Mouse (Mus musculus) hindbrain, embryonic 12.5 days (tissue): Measurements from ENCODE around the gene Cat. TPM values are rescaled to one million over a fixed set of nuclear protein-coding genes. Genes with fewer than 3 reads are reported as not detected.

ENCODE experiments used
- ATAC-seq: fragments of 200-750 bp; cut with Nextera tagmentation; 2 replicates; pipeline ENCODE4 v1.8.0; 2017; ENCODE audit warnings: moderate TSS enrichment; ENCODE audit not compliant: low FRiP score
- H3K27ac ChIP-seq: fragments of 300-500 bp; sonication (generic); 2 replicates; pipeline ENCODE4 v1.5.1; 2016; ENCODE audit warnings: mild to moderate bottlenecking
- H3K27me3 ChIP-seq: fragments of 300-500 bp; sonication (generic); 2 replicates; pipeline ENCODE4 v1.6.1; 2016; ENCODE audit warnings: mild to moderate bottlenecking
- H3K36me3 ChIP-seq: fragments of 300-500 bp; sonication (generic); 2 replicates; pipeline ENCODE4 v1.6.1; 2016; ENCODE audit warnings: mild to moderate bottlenecking
- H3K4me1 ChIP-seq: fragments of 300-500 bp; sonication (generic); 2 replicates; pipeline ENCODE4 v1.6.1; 2016
- H3K4me2 ChIP-seq: fragments of 300-500 bp; sonication (generic); replicated peaks from 2 replicates; pipeline ENCODE4 v1.6.1; 2016; ENCODE audit warnings: mild to moderate bottlenecking
- H3K4me3 ChIP-seq: fragments of 300-500 bp; sonication (generic); 2 replicates; pipeline ENCODE4 v1.5.1; 2016; ENCODE audit warnings: mild to moderate bottlenecking
- H3K9ac ChIP-seq: fragments of 300-500 bp; sonication (generic); 2 replicates; pipeline ENCODE4 v1.6.1; 2016; ENCODE audit warnings: mild to moderate bottlenecking, moderate library complexity
- H3K9me3 ChIP-seq: fragments of 300-500 bp; sonication (generic); replicated peaks from 2 replicates; pipeline ENCODE4 v1.6.1; 2016; ENCODE audit warnings: mild to moderate bottlenecking
- WGBS: fragments of 180-500 bp; shearing (Covaris S2); methylation state at CpG from one replicate; pipeline ENCODE4 v1.1.7; 2016; 5-methylcytosine and 5-hydroxymethylcytosine counted together
- polyA plus RNA-seq: library from polyadenylated mRNA; unstranded; fragments of >200 nt; fragmentation: Nextera tagmentation; extraction: Ambion mirVana; gene quantifications from 2 replicates; pipeline ENCODE4 v1.2.1, GENCODE M21; 2016

The Cat gene
- polyA plus RNA-seq, 1 experiment from 2014 or later: 91.6 TPM

- Histone ChIP-seq H3K27ac (no peak overlapping the region), H3K9ac (no peak overlapping the region), H3K4me1 (no peaks in the 10 kb centered on the region), H3K4me3 (no peak overlapping the region), H3K4me2 (no peak overlapping the region), H3K9me3 (no peaks in the 10 kb centered on the region), H3K36me3 (peaks cover 75% of the 10 kb centered on the region), H3K27me3 (no peaks in the 10 kb centered on the region)
- 90% methylated on average over 10 of the region's 10 CpGs for WGBS
- ATAC-seq: no peak
These were observed 17.9 kb downstream of the Cat start for GRCm38 (mm10) chr2:103466984-103467588.

DNA sequence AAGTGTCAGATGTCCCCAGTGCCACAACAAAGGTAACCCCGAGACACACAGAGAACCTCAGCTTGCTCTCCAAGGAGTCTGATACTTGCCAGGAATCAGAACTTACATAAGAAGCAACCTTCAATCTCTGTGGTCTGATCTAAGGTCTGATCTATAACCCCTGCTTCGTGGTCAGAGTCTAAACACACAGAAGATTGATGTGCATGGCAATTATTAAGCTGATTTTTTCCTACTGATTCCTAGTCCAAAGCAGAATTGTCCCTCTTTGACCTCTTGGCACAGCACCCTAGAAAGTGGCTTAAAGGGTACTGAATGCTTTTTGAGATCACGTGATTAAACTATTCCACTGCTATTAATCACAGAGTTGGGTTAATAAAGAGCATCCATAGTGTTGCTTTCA is 18.7 kb downstream of the Cat start:
- H3K4me1 ChIP-seq: no peaks in the 10 kb centered on the region
- WGBS: 86% methylated on average over 3 of the region's 3 CpGs
- peaks cover 79% of the 10 kb centered on the region for H3K36me3 ChIP-seq
- H3K27me3 ChIP-seq: no peaks in the 10 kb centered on the region
- H3K4me2 ChIP-seq: no peak overlapping the region
- H3K9me3 ChIP-seq: no peaks in the 10 kb centered on the region
- ATAC-seq: no peak
- no peak overlapping the region for H3K4me3 ChIP-seq
- H3K9ac ChIP-seq: no peak overlapping the region
- H3K27ac ChIP-seq: no peak overlapping the region

DNA sequence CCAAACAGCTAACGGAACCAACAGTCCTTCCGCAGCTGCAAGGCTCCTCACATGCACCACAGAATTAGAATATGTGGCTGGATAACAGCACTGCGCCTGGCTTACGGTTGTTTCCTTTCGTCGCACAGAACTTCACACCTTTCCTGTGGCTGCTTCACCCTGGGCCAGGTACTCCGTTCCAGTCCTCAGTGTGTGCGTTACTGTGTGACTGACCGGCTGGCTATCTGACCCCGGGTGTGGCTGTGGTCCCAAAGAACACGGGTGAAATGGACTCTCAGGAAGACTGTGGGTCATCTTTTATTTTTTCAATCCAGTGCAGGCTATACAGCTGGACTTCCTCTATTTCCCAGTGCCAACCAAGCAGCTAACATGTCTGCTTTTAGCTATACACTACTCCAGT is 19.5 kb downstream of the Cat start:
- no peak overlapping the region for H3K4me2 ChIP-seq
- no peak overlapping the region for H3K27ac ChIP-seq
- peaks cover 79% of the 10 kb centered on the region for H3K36me3 ChIP-seq
- no peak overlapping the region for H3K4me3 ChIP-seq
- H3K9ac ChIP-seq: no peak overlapping the region
- H3K27me3 ChIP-seq: no peaks in the 10 kb centered on the region
- 93% methylated on average over 11 of the region's 11 CpGs for WGBS
- H3K4me1 ChIP-seq: no peaks in the 10 kb centered on the region
- no peak for ATAC-seq
- no peaks in the 10 kb centered on the region for H3K9me3 ChIP-seq

- H3K36me3 ChIP-seq: peaks cover 79% of the 10 kb centered on the region
- no peak overlapping the region for H3K4me3 ChIP-seq
These were observed 20.4 kb downstream of the Cat start for GRCm38 (mm10) chr2:103464524-103464923.

GRCm38 (mm10) chr2:103462746-103463145 is 22.2 kb downstream of the Cat start:
- no peak overlapping the region for H3K4me3 ChIP-seq
- 89% methylated on average over 5 of the region's 5 CpGs for WGBS
- H3K9me3 ChIP-seq: no peaks in the 10 kb centered on the region
- no peak overlapping the region for H3K4me2 ChIP-seq
- no peak overlapping the region for H3K27ac ChIP-seq
- H3K9ac ChIP-seq: no peak overlapping the region
- H3K27me3 ChIP-seq: no peaks in the 10 kb centered on the region
- peaks cover 84% of the 10 kb centered on the region for H3K36me3 ChIP-seq
- no peak for ATAC-seq
- H3K4me1 ChIP-seq: no peaks in the 10 kb centered on the region

More at GRCm38 (mm10) chr2:103464524-103464923, 20.4 kb downstream of the Cat start:
- Histone ChIP-seq H3K27me3 (no peaks in the 10 kb centered on the region), H3K9ac (no peak overlapping the region), H3K4me2 (no peak overlapping the region), H3K4me1 (no peaks in the 10 kb centered on the region), H3K9me3 (no peaks in the 10 kb centered on the region), H3K27ac (no peak overlapping the region)
- WGBS: 97% methylated on average over 8 of the region's 8 CpGs
- ATAC-seq: no peak

- no peak for ATAC-seq
These were observed 23.2 kb downstream of the Cat start for GRCm38 (mm10) chr2:103461743-103462142.

GRCm38 (mm10) chr2:103461210-103461609 is 23.8 kb downstream of the Cat start:
- Histone ChIP-seq H3K36me3 (peaks cover 73% of the 10 kb centered on the region), H3K27me3 (no peaks in the 10 kb centered on the region), H3K9ac (no peak overlapping the region), H3K4me2 (no peak overlapping the region), H3K4me1 (no peaks in the 10 kb centered on the region), H3K27ac (peak overlapping the region; percentile 35; the same call in 1 of the 2 replicates), H3K9me3 (no peaks in the 10 kb centered on the region), H3K4me3 (no peak overlapping the region)
- no peak for ATAC-seq
- 69% methylated on average over 8 of the region's 8 CpGs for whole genome bisulfite sequencing

More at GRCm38 (mm10) chr2:103461743-103462142, 23.2 kb downstream of the Cat start:
- H3K9ac ChIP-seq: no peak overlapping the region
- no peaks in the 10 kb centered on the region for H3K27me3 ChIP-seq
- H3K36me3 ChIP-seq: peaks cover 74% of the 10 kb centered on the region
- no peak overlapping the region for H3K27ac ChIP-seq
- no peaks in the 10 kb centered on the region for H3K4me1 ChIP-seq
- WGBS: 57% methylated on average over 9 of the region's 9 CpGs
- H3K9me3 ChIP-seq: no peaks in the 10 kb centered on the region
- no peak overlapping the region for H3K4me2 ChIP-seq
- no peak overlapping the region for H3K4me3 ChIP-seq

DNA sequence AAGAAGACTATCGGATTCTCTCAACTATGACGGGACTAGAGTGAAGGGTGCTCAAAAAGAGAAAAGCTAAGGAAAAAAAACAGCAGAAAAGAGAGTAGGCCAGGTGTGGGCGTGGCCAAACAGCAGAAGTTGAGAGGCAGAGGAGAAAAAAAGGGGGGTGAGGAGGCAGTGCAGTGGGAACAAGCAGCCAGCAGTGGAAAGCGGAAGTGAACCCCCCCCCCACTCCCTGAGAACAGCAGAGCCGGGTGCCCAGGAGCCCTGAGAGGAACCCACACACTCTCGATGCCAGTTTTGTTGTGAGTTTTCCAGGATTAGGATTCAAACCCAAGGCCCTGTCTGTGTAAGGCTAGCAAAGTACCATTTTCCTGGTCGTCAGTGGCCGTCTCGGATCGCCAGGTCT is 25.9 kb downstream of the Cat start:
- H3K4me2 ChIP-seq: no peak overlapping the region
- H3K27me3 ChIP-seq: no peaks in the 10 kb centered on the region
- H3K9me3 ChIP-seq: no peaks in the 10 kb centered on the region
- H3K9ac ChIP-seq: no peak overlapping the region
- H3K27ac ChIP-seq: no peak overlapping the region
- ATAC-seq: no peak
- no peak overlapping the region for H3K4me3 ChIP-seq
- 94% methylated on average over 10 of the region's 10 CpGs for WGBS
- H3K4me1 ChIP-seq: no peaks in the 10 kb centered on the region
- peaks cover 76% of the 10 kb centered on the region for H3K36me3 ChIP-seq

DNA sequence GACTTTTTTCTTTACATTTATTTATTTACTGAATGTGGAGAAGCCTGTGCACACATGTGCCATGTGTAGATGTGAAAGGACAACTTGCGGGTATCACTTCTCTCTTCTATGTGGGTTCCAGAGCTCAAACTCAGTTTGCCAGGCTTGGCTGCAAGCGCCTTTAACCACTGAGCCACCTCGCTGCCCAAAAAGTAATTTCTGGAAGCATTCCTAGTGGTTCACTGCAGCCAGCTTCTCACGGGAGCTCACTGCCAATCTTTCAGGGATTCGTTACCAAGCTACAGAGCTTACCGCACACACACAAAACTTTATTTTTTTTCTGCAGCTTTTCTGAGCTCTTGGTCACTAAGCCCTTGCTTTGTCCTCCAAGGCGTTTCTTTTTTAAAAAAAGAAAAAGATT is 27.3 kb downstream of the Cat start:
- Histone ChIP-seq H3K9ac (no peak overlapping the region), H3K27me3 (no peaks in the 10 kb centered on the region), H3K36me3 (peaks cover 70% of the 10 kb centered on the region), H3K27ac (no peak overlapping the region), H3K9me3 (no peaks in the 10 kb centered on the region), H3K4me2 (no peak overlapping the region), H3K4me3 (no peak overlapping the region), H3K4me1 (no peaks in the 10 kb centered on the region)
- no peak for ATAC-seq
- WGBS: 94% methylated on average over 7 of the region's 7 CpGs

GRCm38 (mm10) chr2:103457048-103457447 is 27.9 kb downstream of the Cat start:
- H3K9ac ChIP-seq: no peak overlapping the region
- no peaks in the 10 kb centered on the region for H3K4me1 ChIP-seq
- no peak overlapping the region for H3K4me3 ChIP-seq
- H3K27ac ChIP-seq: no peak overlapping the region
- H3K4me2 ChIP-seq: no peak overlapping the region
- WGBS: 95% methylated on average over 5 of the region's 5 CpGs
- no peak for ATAC-seq
- H3K9me3 ChIP-seq: no peaks in the 10 kb centered on the region
- H3K27me3 ChIP-seq: no peaks in the 10 kb centered on the region
- H3K36me3 ChIP-seq: peaks cover 64% of the 10 kb centered on the region

DNA sequence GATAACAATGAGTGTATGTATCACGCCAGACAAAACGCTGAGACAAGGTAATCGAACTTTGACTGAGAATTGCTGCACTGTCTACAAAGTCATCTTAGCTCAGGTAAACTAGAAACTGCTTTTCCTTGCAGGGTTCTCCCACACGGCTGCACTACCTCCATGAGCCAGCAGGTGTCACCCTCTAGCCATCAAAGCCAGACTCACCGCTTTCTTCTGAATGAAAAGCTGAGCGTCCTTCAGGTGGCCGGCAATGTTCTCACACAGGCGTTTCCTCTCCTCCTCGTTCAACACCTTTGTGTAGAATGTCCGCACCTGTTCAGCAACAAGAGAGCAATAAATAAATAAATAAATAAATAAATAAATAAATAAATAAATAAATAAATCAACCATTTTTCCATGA is 28.3 kb downstream of the Cat start:
- Histone ChIP-seq H3K4me2 (no peak overlapping the region), H3K9me3 (no peaks in the 10 kb centered on the region), H3K27ac (no peak overlapping the region), H3K27me3 (no peaks in the 10 kb centered on the region), H3K36me3 (peaks cover 60% of the 10 kb centered on the region), H3K9ac (no peak overlapping the region), H3K4me1 (no peaks in the 10 kb centered on the region), H3K4me3 (no peak overlapping the region)
- WGBS: 22% methylated on average over 10 of the region's 10 CpGs
- ATAC-seq: peak; percentile 55; the same call in 1 of the 2 replicates

DNA sequence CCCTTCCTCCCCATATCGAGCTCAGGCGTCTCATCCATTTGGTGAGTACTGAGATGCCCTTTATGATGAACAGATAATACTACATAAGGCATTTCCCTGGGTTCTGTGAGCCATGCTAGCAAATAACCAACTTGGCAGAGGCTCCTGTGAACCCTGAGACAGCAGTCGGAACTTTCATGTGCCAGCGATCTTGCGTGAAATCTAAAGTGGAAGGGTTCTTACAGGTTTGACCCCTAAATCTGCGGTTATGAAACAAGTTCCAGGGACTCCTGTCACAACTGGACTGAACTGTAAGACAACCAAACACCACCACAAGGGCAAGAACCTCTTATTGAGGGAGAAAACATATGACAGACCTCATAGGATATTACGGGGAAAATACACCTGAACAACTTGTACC is 29.2 kb downstream of the Cat start:
- no peaks in the 10 kb centered on the region for H3K4me1 ChIP-seq
- no peak overlapping the region for H3K4me3 ChIP-seq
- H3K36me3 ChIP-seq: peaks cover 54% of the 10 kb centered on the region
- H3K9me3 ChIP-seq: no peaks in the 10 kb centered on the region
- no peak overlapping the region for H3K27ac ChIP-seq
- no peak overlapping the region for H3K9ac ChIP-seq
- ATAC-seq: no peak
- no peaks in the 10 kb centered on the region for H3K27me3 ChIP-seq
- WGBS: 97% methylated on average over 7 of the region's 7 CpGs
- H3K4me2 ChIP-seq: no peak overlapping the region

- peaks cover 30% of the 10 kb centered on the region for H3K36me3 ChIP-seq
- H3K9ac ChIP-seq: no peak overlapping the region
- H3K4me2 ChIP-seq: no peak overlapping the region
- H3K9me3 ChIP-seq: no peaks in the 10 kb centered on the region
- WGBS: 92% methylated on average over 5 of the region's 5 CpGs
- no peaks in the 10 kb centered on the region for H3K27me3 ChIP-seq
- H3K4me3 ChIP-seq: no peak overlapping the region
- no peaks in the 10 kb centered on the region for H3K4me1 ChIP-seq
- H3K27ac ChIP-seq: no peak overlapping the region
- no peak for ATAC-seq
These were observed 32.4 kb downstream of the Cat start for GRCm38 (mm10) chr2:103452550-103452949.
